In genomic region chr13:19190052-19190451, GRCm38 (mm10) we compare ENCODE assay signal across 20 mouse cellular contexts.
A peak's percentile ranks its signal among the peaks of the same experiment; 100 is the strongest.
DNase-seq lines count a peak whose midpoint lies in the region; ATAC-seq and TF ChIP-seq lines count a peak whose summit lies in the region.
"Had no signal": no experiment of that assay in that cellular context is flagged by ENCODE, and none has a peak within 500 bp of the region (broad histone marks: within the 10 kb centered on the region; RNA-seq: fewer than 3 reads in every experiment).

No protein-coding gene starts in this region.

- peaks cover 4% of the 10 kb centered on the region for H3K4me1 ChIP-seq in thymus, adult 2 months (replicated peaks; ENCODE audit: control insufficient read depth, insufficient read depth, low read length)
- H3K4me1 ChIP-seq in midbrain, embryonic 11.5 days (ENCODE audit: control insufficient read depth, insufficient read depth, low read length) = no peaks in the 10 kb centered on the region
- H3K4me1 ChIP-seq in kidney, adult 2 months (ENCODE audit: control insufficient read depth, insufficient read depth, low read length) = no peaks in the 10 kb centered on the region
- no peaks in the 10 kb centered on the region for H3K4me1 ChIP-seq in neural tube, embryonic 15.5 days
- H3K4me1 ChIP-seq: embryonic facial prominence, embryonic 15.5 days; hindbrain, embryonic 12.5 days; limb, embryonic 10.5 days; midbrain, embryonic 10.5 days had no signal

- no peak for TF ChIP-seq POLR2A in thymus, adult 2 months (IDR thresholded peaks at IDR 0.05; ENCODE audit: control insufficient read depth, extremely low read depth, insufficient read depth, low read length, poor library complexity)
- TF ChIP-seq POLR2A in kidney, adult 2 months (IDR thresholded peaks at IDR 0.05; ENCODE audit: low read depth, low read length) = no peak

- H3K27ac ChIP-seq in thymus, adult 2 months (ENCODE audit: control insufficient read depth, insufficient read depth, low read length) = peak overlapping the region; percentile 59; the same call in 1 of the 2 replicates
- no peak overlapping the region for H3K27ac ChIP-seq in midbrain, embryonic 11.5 days (ENCODE audit: low read depth, low read length)
- no peak overlapping the region for H3K27ac ChIP-seq in kidney, adult 2 months (ENCODE audit: insufficient read depth, low read depth, low read length)
- no peak overlapping the region for H3K27ac ChIP-seq in neural tube, embryonic 15.5 days (replicated peaks)
- H3K27ac ChIP-seq: embryonic facial prominence, embryonic 15.5 days; hindbrain, embryonic 12.5 days; left cerebral cortex, adult 2 months; limb, embryonic 10.5 days; midbrain, embryonic 10.5 days had no signal

- H3K4me2 ChIP-seq in midbrain, embryonic 11.5 days = no peak overlapping the region
- H3K4me2 ChIP-seq in neural tube, embryonic 15.5 days = no peak overlapping the region
- H3K4me2 ChIP-seq: embryonic facial prominence, embryonic 15.5 days; hindbrain, embryonic 12.5 days had no signal

- 10% methylated on average over 6 of the region's 6 CpGs for WGBS in thymus, adult 2 months
- 79% methylated on average over 6 of the region's 6 CpGs for WGBS in midbrain, embryonic 11.5 days
- whole genome bisulfite sequencing in kidney, adult 2 months = 41% methylated on average over 6 of the region's 6 CpGs
- WGBS in neural tube, embryonic 15.5 days = 80% methylated on average over 6 of the region's 6 CpGs

- no peak overlapping the region for H3K9ac ChIP-seq in midbrain, embryonic 11.5 days (ENCODE audit: low read length)
- no peak overlapping the region for H3K9ac ChIP-seq in neural tube, embryonic 15.5 days (replicated peaks)
- H3K9ac ChIP-seq: embryonic facial prominence, embryonic 15.5 days; hindbrain, embryonic 12.5 days had no signal

- no peak for TF ChIP-seq CTCF in thymus, adult 2 months (IDR thresholded peaks at IDR 0.05; ENCODE audit: borderline replicate concordance, control insufficient read depth, extremely low read depth, insufficient read depth, low read length, poor library complexity)
- TF ChIP-seq CTCF in kidney, adult 2 months (conservative IDR thresholded peaks at IDR 0.05; ENCODE audit: insufficient read depth, insufficient read length, low read depth, low read length) = no peak

- no peaks in the 10 kb centered on the region for H3K9me3 ChIP-seq in midbrain, embryonic 11.5 days (ENCODE audit: control insufficient read depth, low read length)
- no peaks in the 10 kb centered on the region for H3K9me3 ChIP-seq in neural tube, embryonic 15.5 days (replicated peaks)
- H3K9me3 ChIP-seq: embryonic facial prominence, embryonic 15.5 days; hindbrain, embryonic 12.5 days; limb, embryonic 10.5 days; midbrain, embryonic 10.5 days had no signal

- no peak for DNase-seq in thymus, adult 2 months
- no peak for DNase-seq in thymus, postnatal 10 days (ENCODE audit: low spot score in 2 of 2)
- no peak for DNase-seq in midbrain, embryonic 11.5 days (ENCODE audit: low spot score, missing footprints)
- no peak for DNase-seq in kidney, adult 2 months
- DNase-seq: cerebellum, adult 9-11 months; embryo, embryonic 11 days; gastrocnemius, postnatal 10 days; retina, postnatal 1 day; right cerebral cortex, postnatal 4 days; thymus, adult 18-20 months had no signal

- no peak overlapping the region for H3K4me3 ChIP-seq in thymus, adult 2 months (ENCODE audit: control insufficient read depth, insufficient read depth, low read length)
- H3K4me3 ChIP-seq in midbrain, embryonic 11.5 days (ENCODE audit: low read depth, low read length) = no peak overlapping the region
- no peak overlapping the region for H3K4me3 ChIP-seq in kidney, adult 2 months (ENCODE audit: insufficient read depth, low read depth, low read length)
- H3K4me3 ChIP-seq in neural tube, embryonic 15.5 days (replicated peaks) = no peak overlapping the region
- H3K4me3 ChIP-seq: embryonic facial prominence, embryonic 15.5 days; hindbrain, embryonic 12.5 days; left cerebral cortex, adult 2 months; limb, embryonic 10.5 days; midbrain, embryonic 10.5 days had no signal

- H3K36me3 ChIP-seq in thymus, adult 2 months (ENCODE audit: control insufficient read depth, insufficient read depth, low read length) = no peaks in the 10 kb centered on the region
- H3K36me3 ChIP-seq in midbrain, embryonic 11.5 days (ENCODE audit: control insufficient read depth, insufficient read depth, low read length) = no peaks in the 10 kb centered on the region
- H3K36me3 ChIP-seq in kidney, adult 2 months (ENCODE audit: control insufficient read depth, insufficient read depth, low read length) = no peaks in the 10 kb centered on the region
- no peaks in the 10 kb centered on the region for H3K36me3 ChIP-seq in neural tube, embryonic 15.5 days
- H3K36me3 ChIP-seq: embryonic facial prominence, embryonic 15.5 days; hindbrain, embryonic 12.5 days; limb, embryonic 10.5 days; midbrain, embryonic 10.5 days had no signal

- H3K27me3 ChIP-seq in thymus, adult 2 months (ENCODE audit: control insufficient read depth, insufficient read depth, low read length) = no peaks in the 10 kb centered on the region
- H3K27me3 ChIP-seq in midbrain, embryonic 11.5 days (ENCODE audit: control insufficient read depth, insufficient read depth, low read length) = no peaks in the 10 kb centered on the region
- no peaks in the 10 kb centered on the region for H3K27me3 ChIP-seq in kidney, adult 2 months (replicated peaks; ENCODE audit: control insufficient read depth, insufficient read depth, low read length)
- H3K27me3 ChIP-seq in neural tube, embryonic 15.5 days (replicated peaks) = no peaks in the 10 kb centered on the region
- H3K27me3 ChIP-seq: embryonic facial prominence, embryonic 15.5 days; hindbrain, embryonic 12.5 days had no signal

- peak; percentile 32 for ATAC-seq in activated CD4-positive, CD25-positive, alpha-beta regulatory T cell, adult 4 months
- peak; percentile 77 for ATAC-seq in megakaryocyte, adult 5-6 weeks (ENCODE audit: poor library complexity, severe bottlenecking)
- no peak for ATAC-seq in midbrain, embryonic 11.5 days (ENCODE audit: low FRiP score)
- no peak for ATAC-seq in neural tube, embryonic 15.5 days (ENCODE audit: low FRiP score)
- ATAC-seq: intestine, embryonic 16.5 days; Patski had no signal

Comparison
In these comparisons a context has a peak if more than half of its experiments do, and no peak if none do; other contexts are left out.
1. ATAC-seq: peak in activated CD4-positive, CD25-positive, alpha-beta regulatory T cell, adult 4 months (single experiment) and megakaryocyte, adult 5-6 weeks (single experiment); none in midbrain, embryonic 11.5 days (single experiment) and neural tube, embryonic 15.5 days (single experiment).